Mouse (Mus musculus): Measurements from ENCODE around the gene Foxl1. TPM values are rescaled to one million over a fixed set of nuclear protein-coding genes. Genes with fewer than 3 reads are reported as not detected.
A peak's percentile ranks its signal among the peaks of the same experiment; 100 is the strongest.
"Not testable (repeated sequence)": the region's sequence is repeated elsewhere in the genome, so short reads cannot be mapped to it uniquely, and the experiment has no call there.

The Foxl1 gene
- polyA plus RNA-seq, 1 experiment from 2014 or later = 6.5 TPM

GRCm38 (mm10) chr8:121130522-121130921, 2.8 kb downstream of the Foxl1 start:
- Histone ChIP-seq H3K9ac (replicated peaks; ENCODE audit: low read length) (0 out of 2 replicates have a peak overlapping the region, but pooled peaks have one; percentile 25), H3K4me3 (ENCODE audit: low read length) (peak overlapping the region; percentile 26), H3K4me1 (ENCODE audit: insufficient read depth, low read length) (peaks cover 47% of the 10 kb centered on the region), H3K4me2 (replicated peaks; ENCODE audit: low read depth, low read length) (peak overlapping the region; percentile 61), H3K27ac (ENCODE audit: low read length) (no peak overlapping the region), H3K27me3 (ENCODE audit: insufficient read depth, low read length) (peaks cover 41% of the 10 kb centered on the region), H3K36me3 (ENCODE audit: insufficient read depth, low read length) (no peaks in the 10 kb centered on the region), H3K9me3 (ENCODE audit: low read length) (no peaks in the 10 kb centered on the region)
- WGBS = 35% methylated on average over 5 of the region's 5 CpGs
- no peak for ATAC-seq (ENCODE audit: low FRiP score, low TSS enrichment)

GRCm38 (mm10) chr8:121132961-121133513, 5.3 kb downstream of the Foxl1 start:
- H3K27me3 ChIP-seq (ENCODE audit: insufficient read depth, low read length) = peaks cover 23% of the 10 kb centered on the region
- 72% methylated on average over 5 of the region's 5 CpGs for WGBS
- no peak overlapping the region for H3K4me3 ChIP-seq (ENCODE audit: low read length)
- H3K27ac ChIP-seq (ENCODE audit: low read length) = no peak overlapping the region
- no peak for ATAC-seq (ENCODE audit: low FRiP score, low TSS enrichment)
- peaks cover 24% of the 10 kb centered on the region for H3K4me1 ChIP-seq (ENCODE audit: insufficient read depth, low read length)
- H3K9ac ChIP-seq (replicated peaks; ENCODE audit: low read length) = no peak overlapping the region
- H3K36me3 ChIP-seq (ENCODE audit: insufficient read depth, low read length) = peaks cover 18% of the 10 kb centered on the region
- H3K9me3 ChIP-seq (ENCODE audit: low read length) = peaks cover 9% of the 10 kb centered on the region
- no peak overlapping the region for H3K4me2 ChIP-seq (replicated peaks; ENCODE audit: low read depth, low read length)

DNA sequence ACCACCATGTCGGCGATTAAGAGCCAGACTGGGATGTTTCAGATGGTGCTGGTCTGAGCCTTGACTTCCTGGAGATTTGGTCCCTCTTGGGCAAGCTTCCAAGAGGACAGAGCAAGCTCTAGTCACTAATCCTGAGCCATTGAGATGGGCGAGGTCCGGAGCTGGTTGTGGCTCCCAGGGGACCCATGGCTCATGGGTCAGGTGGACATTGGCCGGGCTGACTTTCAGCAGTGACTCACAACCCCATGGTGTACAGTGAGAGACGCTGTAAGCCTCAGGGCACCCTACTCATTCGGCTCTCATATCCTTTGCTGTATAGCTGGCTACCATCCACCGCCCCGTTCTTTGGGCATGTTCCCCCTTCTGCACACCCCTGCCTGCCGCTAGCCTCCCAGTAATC, 6.4 kb downstream of the Foxl1 start:
- Histone ChIP-seq H3K9ac (replicated peaks; ENCODE audit: low read length) (no peak overlapping the region), H3K4me1 (ENCODE audit: insufficient read depth, low read length) (peaks cover 13% of the 10 kb centered on the region), H3K4me3 (ENCODE audit: low read length) (no peak overlapping the region), H3K9me3 (ENCODE audit: low read length) (peaks cover 15% of the 10 kb centered on the region), H3K27ac (ENCODE audit: low read length) (no peak overlapping the region), H3K36me3 (ENCODE audit: insufficient read depth, low read length) (peaks cover 23% of the 10 kb centered on the region), H3K4me2 (replicated peaks; ENCODE audit: low read depth, low read length) (no peak overlapping the region), H3K27me3 (ENCODE audit: insufficient read depth, low read length) (peaks cover 12% of the 10 kb centered on the region)
- WGBS = 90% methylated on average over 10 of the region's 10 CpGs
- ATAC-seq (ENCODE audit: low FRiP score, low TSS enrichment) = no peak

DNA sequence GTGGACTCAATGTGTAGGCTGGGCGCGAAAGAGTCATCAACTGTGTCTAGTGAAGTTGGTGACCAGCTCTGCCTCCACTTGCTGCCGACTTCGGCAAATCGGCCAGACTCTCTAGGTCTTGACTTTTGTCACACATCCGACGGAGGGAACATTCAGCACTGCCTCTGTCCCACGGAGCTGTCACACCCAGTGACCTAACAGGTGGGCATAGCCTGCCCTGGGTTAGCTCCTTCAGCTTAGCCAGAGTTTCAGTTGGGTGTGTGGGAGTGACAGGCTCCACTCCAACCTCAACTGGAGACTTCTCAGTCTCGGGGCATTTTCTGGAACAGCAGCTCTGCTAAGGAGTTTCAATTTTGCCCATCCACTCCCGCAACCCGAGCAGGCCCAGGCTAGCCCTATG, 6.8 kb downstream of the Foxl1 start:
- ATAC-seq (ENCODE audit: low FRiP score, low TSS enrichment) = no peak
- H3K27ac ChIP-seq (ENCODE audit: low read length) = no peak overlapping the region
- no peak overlapping the region for H3K4me2 ChIP-seq (replicated peaks; ENCODE audit: low read depth, low read length)
- H3K9ac ChIP-seq (replicated peaks; ENCODE audit: low read length) = no peak overlapping the region
- H3K9me3 ChIP-seq (ENCODE audit: low read length) = peaks cover 15% of the 10 kb centered on the region
- H3K4me3 ChIP-seq (ENCODE audit: low read length) = no peak overlapping the region
- peaks cover 8% of the 10 kb centered on the region; the same call in 1 of the 2 replicates for H3K27me3 ChIP-seq (ENCODE audit: insufficient read depth, low read length)
- H3K36me3 ChIP-seq (ENCODE audit: insufficient read depth, low read length) = peaks cover 23% of the 10 kb centered on the region
- WGBS = 77% methylated on average over 11 of the region's 11 CpGs
- peaks cover 9% of the 10 kb centered on the region; the same call in 1 of the 2 replicates for H3K4me1 ChIP-seq (ENCODE audit: insufficient read depth, low read length)

DNA sequence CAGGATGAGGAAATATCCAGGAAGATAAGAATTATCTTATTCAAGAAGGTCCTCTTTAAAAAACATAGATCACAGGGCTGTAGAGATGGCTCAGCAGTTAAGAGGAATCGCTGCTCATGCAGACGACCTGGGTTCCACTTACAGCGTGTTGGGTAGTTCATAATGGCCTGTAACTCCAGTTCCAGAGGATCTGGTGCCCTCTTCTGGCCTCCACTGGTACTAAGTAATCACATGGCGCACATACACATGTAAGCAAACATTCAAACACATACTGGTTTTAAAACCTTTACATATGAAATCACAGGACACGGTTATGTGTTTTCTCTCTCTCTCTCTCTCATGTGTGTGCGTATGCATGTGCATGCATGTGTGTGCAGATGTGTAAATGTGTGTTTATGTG, 9.1 kb downstream of the Foxl1 start:
- Histone ChIP-seq H3K4me1 (ENCODE audit: insufficient read depth, low read length) (0 out of 2 replicates have a peak, but pooled peaks cover 2% of the 10 kb centered on the region), H3K27ac (ENCODE audit: low read length) (no peak overlapping the region), H3K4me2 (replicated peaks; ENCODE audit: low read depth, low read length) (no peak overlapping the region), H3K9me3 (ENCODE audit: low read length) (peaks cover 15% of the 10 kb centered on the region), H3K9ac (replicated peaks; ENCODE audit: low read length) (no peak overlapping the region), H3K4me3 (ENCODE audit: low read length) (no peak overlapping the region), H3K36me3 (ENCODE audit: insufficient read depth, low read length) (peaks cover 23% of the 10 kb centered on the region), H3K27me3 (ENCODE audit: insufficient read depth, low read length) (no peaks in the 10 kb centered on the region)
- no peak for ATAC-seq (ENCODE audit: low FRiP score, low TSS enrichment)
- 96% methylated on average over 6 of the region's 6 CpGs for WGBS

DNA sequence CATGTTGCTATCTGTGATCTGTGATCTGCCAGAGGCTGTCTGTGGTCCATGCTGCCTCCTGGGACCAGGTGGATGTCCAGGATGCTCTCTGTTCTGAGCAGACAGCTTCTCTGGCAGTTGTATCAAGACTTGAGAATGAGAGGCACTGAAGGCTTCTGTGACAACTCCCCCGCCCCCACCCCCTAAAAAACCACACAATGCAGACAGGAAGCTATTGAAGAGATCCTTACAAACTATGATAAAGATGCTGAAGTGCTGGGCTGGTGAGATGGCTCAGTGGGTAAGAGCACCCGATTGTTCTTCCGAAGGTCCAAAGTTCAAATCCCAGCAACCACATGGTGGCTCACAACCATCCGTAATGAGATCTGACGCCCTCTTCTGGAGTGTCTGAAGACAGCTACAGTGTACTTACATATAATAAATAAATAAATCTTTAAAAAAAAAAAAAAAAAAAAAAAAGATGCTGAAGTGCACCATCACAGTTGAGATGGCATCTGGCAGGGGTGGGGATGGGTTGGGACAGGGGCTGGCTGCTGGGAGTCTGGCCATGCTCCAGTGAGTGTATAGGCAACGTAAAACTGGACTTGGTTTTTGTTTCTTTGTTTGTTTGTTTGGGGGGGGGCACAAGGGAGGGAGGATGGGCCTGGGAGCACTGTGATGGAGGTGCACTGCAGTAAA, 17.9 kb downstream of the Foxl1 start:
- H3K27me3 ChIP-seq (ENCODE audit: insufficient read depth, low read length); H3K9me3 ChIP-seq (ENCODE audit: low read length); H3K27ac ChIP-seq (ENCODE audit: low read length); H3K4me1 ChIP-seq (ENCODE audit: insufficient read depth, low read length); H3K4me2 ChIP-seq (replicated peaks; ENCODE audit: low read depth, low read length); H3K36me3 ChIP-seq (ENCODE audit: insufficient read depth, low read length); H3K4me3 ChIP-seq (ENCODE audit: low read length); ATAC-seq (ENCODE audit: low FRiP score, low TSS enrichment); H3K9ac ChIP-seq (replicated peaks; ENCODE audit: low read length): not testable (repeated sequence)
- 73% methylated on average over 4 of the region's 6 CpGs for WGBS

DNA sequence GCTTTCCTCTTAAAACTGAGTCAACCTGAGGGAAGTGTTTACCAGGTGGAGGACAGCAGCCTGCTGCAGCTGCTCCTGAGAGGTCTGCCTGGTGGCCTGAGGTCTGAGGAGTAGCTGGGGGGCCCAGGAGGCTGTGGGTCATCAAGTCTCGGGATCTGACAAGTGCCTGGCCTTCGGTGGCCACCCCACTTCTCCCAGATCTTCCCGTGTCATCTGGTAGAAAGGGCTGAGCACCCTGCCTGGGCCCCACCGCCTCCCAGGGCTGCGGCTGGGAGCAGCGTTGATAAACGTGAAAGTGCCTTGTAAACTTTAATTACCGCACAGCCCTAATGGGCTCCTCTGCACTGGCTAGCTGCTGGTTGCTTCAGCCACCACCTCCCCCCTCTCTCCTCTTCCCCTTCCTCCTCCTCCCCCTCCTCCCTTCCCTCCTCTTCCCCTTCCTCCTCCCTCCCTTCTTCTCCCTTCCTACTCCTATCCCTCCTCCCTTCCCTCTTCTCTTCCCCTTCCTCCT, 20.9 kb downstream of the Foxl1 start:
- 9% methylated on average over 8 of the region's 8 CpGs for WGBS

GRCm38 (mm10) chr8:121152394-121152793, 24.7 kb downstream of the Foxl1 start:
- no peak for ATAC-seq (ENCODE audit: low FRiP score, low TSS enrichment)
- H3K4me3 ChIP-seq (ENCODE audit: low read length) = no peak overlapping the region
- 51% methylated on average over 12 of the region's 12 CpGs for WGBS
- H3K4me2 ChIP-seq (replicated peaks; ENCODE audit: low read depth, low read length) = no peak overlapping the region
- H3K9me3 ChIP-seq (ENCODE audit: low read length) = no peaks in the 10 kb centered on the region
- no peaks in the 10 kb centered on the region for H3K27me3 ChIP-seq (ENCODE audit: insufficient read depth, low read length)
- H3K4me1 ChIP-seq (ENCODE audit: insufficient read depth, low read length) = peaks cover 9% of the 10 kb centered on the region
- no peaks in the 10 kb centered on the region for H3K36me3 ChIP-seq (ENCODE audit: insufficient read depth, low read length)
- H3K9ac ChIP-seq (replicated peaks; ENCODE audit: low read length) = no peak overlapping the region
- no peak overlapping the region for H3K27ac ChIP-seq (ENCODE audit: low read length)

More for the DNA sequence above, 20.9 kb downstream of the Foxl1 start:
- no peak overlapping the region for H3K9ac ChIP-seq (replicated peaks; ENCODE audit: low read length)
- no peaks in the 10 kb centered on the region for H3K36me3 ChIP-seq (ENCODE audit: insufficient read depth, low read length)
- no peak for ATAC-seq (ENCODE audit: low FRiP score, low TSS enrichment)
- H3K4me3 ChIP-seq (ENCODE audit: low read length) = no peak overlapping the region
- H3K27me3 ChIP-seq (ENCODE audit: insufficient read depth, low read length) = no peaks in the 10 kb centered on the region
- no peaks in the 10 kb centered on the region for H3K9me3 ChIP-seq (ENCODE audit: low read length)
- peaks cover 9% of the 10 kb centered on the region for H3K4me1 ChIP-seq (ENCODE audit: insufficient read depth, low read length)
- no peak overlapping the region for H3K4me2 ChIP-seq (replicated peaks; ENCODE audit: low read depth, low read length)
- H3K27ac ChIP-seq (ENCODE audit: low read length) = no peak overlapping the region

GRCm38 (mm10) chr8:121156990-121157491, 29.3 kb downstream of the Foxl1 start:
- Histone ChIP-seq H3K9me3 (ENCODE audit: low read length) (no peaks in the 10 kb centered on the region), H3K27me3 (ENCODE audit: insufficient read depth, low read length) (no peaks in the 10 kb centered on the region), H3K4me2 (replicated peaks; ENCODE audit: low read depth, low read length) (no peak overlapping the region), H3K4me1 (ENCODE audit: insufficient read depth, low read length) (peaks cover 11% of the 10 kb centered on the region; the same call in 1 of the 2 replicates), H3K9ac (replicated peaks; ENCODE audit: low read length) (no peak overlapping the region), H3K27ac (ENCODE audit: low read length) (no peak overlapping the region), H3K4me3 (ENCODE audit: low read length) (no peak overlapping the region), H3K36me3 (ENCODE audit: insufficient read depth, low read length) (no peaks in the 10 kb centered on the region)
- ATAC-seq (ENCODE audit: low FRiP score, low TSS enrichment) = no peak
- WGBS = 90% methylated on average over 7 of the region's 7 CpGs

DNA sequence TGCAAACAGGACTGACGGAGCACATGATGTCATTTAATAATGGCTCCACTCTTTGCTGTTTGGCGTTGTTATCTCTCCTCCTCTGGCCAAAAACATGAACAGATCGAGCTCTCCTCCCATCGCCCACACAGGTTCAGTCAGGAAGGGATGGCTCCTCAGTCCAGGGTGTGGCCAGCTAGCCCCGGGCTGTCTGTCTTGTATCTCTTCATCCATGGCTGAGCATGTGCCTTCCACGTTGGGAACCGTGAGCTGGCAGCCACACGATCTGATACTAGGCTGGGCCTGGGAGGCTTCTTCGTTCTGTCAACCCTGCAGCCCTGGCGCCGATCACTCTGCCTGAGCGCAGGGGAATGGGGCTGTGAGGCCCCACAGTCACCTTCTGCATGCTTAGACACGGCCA, 31.1 kb downstream of the Foxl1 start:
- Histone ChIP-seq H3K4me2 (replicated peaks; ENCODE audit: low read depth, low read length) (no peak overlapping the region), H3K27me3 (ENCODE audit: insufficient read depth, low read length) (no peaks in the 10 kb centered on the region), H3K4me3 (ENCODE audit: low read length) (no peak overlapping the region), H3K4me1 (ENCODE audit: insufficient read depth, low read length) (peaks cover 21% of the 10 kb centered on the region; the same call in 1 of the 2 replicates), H3K9me3 (ENCODE audit: low read length) (no peaks in the 10 kb centered on the region), H3K27ac (ENCODE audit: low read length) (no peak overlapping the region), H3K36me3 (ENCODE audit: insufficient read depth, low read length) (no peaks in the 10 kb centered on the region), H3K9ac (replicated peaks; ENCODE audit: low read length) (no peak overlapping the region)
- WGBS = 49% methylated on average over 13 of the region's 13 CpGs
- 0 out of 2 replicates have a peak, but pooled peaks have one; percentile 21 for ATAC-seq (ENCODE audit: low FRiP score, low TSS enrichment)

Measured in kidney, embryonic 16.5 days (tissue).